Mouse (Mus musculus): Measurements from ENCODE around the gene Cd8a.

Gene Cd8a

GRCm38 (mm10) chr6:71372041-71372720 is 1.0 kb upstream of the Cd8a start:
- DNase-seq, result no peak

GRCm38 (mm10) chr6:71374311-71374829 is 1.1 kb downstream of the Cd8a start:
- no peak for DNase-seq

DNA sequence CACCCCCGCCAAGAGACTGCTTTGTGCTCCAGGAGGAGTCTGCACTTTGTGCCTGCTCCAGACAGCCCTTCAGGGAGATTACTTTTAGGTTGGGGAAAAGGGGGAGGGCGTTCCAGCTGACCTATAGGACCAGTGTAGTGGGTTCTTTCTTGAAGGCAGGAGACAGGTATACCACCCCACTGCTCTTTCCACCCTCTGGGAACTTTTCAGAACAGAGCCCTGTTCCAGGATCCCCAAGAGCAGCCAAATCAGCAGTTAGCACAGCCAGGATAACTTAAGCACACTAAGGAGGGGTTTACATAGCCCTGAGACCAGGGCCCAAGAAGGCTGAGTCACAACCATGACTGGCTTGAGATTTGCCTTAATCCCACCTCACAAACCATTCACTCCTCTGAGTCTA is 1.7 kb downstream of the Cd8a start:
- no peak for DNase-seq

DNA sequence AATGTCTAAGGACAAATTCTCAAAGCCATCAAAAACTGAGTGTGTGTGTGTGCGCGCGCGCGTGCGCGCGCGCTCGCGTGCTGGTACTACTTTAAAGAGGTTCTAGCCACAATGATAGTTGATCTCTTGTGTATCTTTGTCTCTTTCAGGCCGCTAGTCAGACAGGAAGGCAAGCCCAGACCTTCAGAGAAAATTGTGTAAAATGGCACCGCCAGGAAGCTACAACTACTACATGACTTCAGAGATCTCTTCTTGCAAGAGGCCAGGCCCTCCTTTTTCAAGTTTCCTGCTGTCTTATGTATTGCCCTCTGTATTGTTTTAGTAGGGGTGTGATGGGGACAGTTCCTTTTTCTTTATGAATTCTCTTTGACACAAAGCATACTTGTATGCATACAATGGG is 3.5 kb downstream of the Cd8a start:
- DNase-seq, result no peak

- DNase-seq, result no peak
These were observed 8.4 kb downstream of the Cd8a start for GRCm38 (mm10) chr6:71381654-71382053.

- DNase-seq, result peak; percentile 71 to 82
These were observed 17.3 kb downstream of the Cd8a start for GRCm38 (mm10) chr6:71390496-71390895.

GRCm38 (mm10) chr6:71396016-71396415 is 22.8 kb downstream of the Cd8a start:
- DNase-seq, result no peak

GRCm38 (mm10) chr6:71396761-71397160 is 23.5 kb downstream of the Cd8a start:
- peak in 1 of 2 experiments; percentile 44 for DNase-seq

DNA sequence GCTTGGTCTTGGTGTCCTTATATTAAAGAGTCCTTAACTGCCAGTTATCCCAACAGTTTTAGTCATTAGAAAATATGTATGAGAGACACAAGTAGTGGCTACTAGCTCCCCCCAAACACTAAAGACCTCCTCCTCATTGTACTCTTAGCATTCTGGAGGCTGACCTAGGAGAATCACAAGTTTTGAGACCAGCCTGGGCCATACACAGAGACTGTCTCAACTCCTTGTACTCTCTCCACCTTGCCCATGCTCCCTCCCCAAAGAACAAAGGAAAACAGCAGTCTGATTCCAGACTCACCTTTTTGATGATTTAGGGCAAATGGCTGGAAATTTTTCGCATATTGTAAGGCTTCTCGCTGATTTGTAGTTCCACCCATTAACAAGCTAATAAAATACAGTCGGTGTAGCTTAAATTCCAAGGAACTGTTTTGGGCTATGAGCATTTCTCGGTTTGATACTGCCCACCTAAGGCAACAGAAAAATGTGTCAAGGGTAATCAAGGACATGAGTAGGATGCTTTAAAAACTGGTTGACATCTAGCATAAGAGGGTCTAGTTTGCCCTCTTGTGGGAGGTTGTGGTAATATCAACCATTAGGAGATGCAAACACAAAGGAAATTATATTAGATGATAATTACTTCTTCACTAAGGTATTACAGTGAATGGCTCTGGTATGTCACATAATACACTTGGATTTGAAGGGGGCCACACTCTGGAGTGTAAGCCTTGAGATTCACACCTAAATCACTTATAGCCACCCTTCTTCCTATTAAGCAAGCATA is 25.8 kb downstream of the Cd8a start:
- peak; percentile 68 to 81 for DNase-seq

GRCm38 (mm10) chr6:71414624-71415023 is 41.4 kb downstream of the Cd8a start:
- DNase-seq, result peak; percentile 74

DNA sequence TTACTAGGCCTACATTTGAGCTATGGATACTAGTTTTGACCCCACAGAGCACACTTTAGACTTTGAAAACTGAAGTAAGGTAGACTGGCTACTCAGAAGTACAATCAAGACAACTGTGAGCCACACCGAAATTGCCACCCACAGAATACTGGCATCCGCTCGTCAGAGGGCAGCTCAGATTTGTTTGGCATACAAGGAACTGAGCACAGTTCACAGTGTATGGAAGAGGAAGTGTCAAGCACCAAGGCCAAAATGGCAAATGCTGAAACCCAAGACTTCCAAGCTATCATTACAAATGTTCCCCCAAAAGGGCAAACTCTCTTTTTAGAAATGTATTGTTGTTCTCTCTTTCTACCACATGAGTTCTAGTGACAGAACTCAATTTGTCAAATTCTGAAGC is 42.2 kb downstream of the Cd8a start:
- DNase-seq, result no peak

GRCm38 (mm10) chr6:71418874-71419273 is 45.6 kb downstream of the Cd8a start:
- DNase-seq, result no peak

- DNase-seq, result no peak
These were observed 47.6 kb downstream of the Cd8a start for GRCm38 (mm10) chr6:71420848-71421247.

DNA sequence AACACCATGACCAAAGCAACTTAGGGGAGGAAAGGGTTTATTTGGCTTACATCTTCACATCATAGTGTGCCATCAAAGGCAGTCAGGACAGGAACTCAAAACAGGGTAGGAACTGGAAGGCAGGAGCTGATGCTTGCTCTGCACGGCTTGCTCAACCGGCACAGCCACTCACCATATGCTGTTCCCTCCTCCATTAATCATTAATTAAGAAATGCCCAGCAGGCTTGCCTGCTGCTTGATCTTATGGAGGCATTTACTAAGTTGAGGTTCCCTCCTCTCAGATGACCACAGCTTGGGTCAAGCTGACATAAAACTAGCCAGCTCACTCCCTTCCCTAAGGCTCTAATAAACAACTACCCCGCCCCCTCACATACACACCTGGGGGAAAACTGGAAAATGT is 48.9 kb downstream of the Cd8a start:
- no peak for DNase-seq

DNA sequence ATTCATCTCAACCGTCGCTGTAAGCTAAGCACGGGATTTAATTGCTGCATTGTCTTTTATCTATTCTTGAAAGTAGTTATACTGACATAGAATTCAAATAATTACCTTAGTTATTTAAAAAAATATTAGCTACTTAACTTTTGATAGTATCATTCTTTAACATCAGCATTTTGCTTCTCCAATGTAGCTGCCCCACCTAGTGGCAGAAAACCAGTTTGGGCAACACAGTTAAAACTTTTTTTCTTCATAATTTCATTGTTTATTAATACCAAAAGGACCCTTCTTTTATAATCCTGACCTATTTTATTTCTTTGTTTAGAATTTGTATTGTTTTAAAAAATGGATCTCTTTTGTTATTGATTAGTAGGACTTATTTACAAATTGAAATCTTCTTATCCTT is 49.9 kb downstream of the Cd8a start:
- peak; percentile 42 to 45 for DNase-seq

- no peak for DNase-seq
These were observed 52.5 kb downstream of the Cd8a start for GRCm38 (mm10) chr6:71425681-71426080.

- no peak for DNase-seq
These were observed 54.9 kb downstream of the Cd8a start for GRCm38 (mm10) chr6:71427996-71428725.

Data from cerebellum, postnatal 10 days (tissue).